Mouse (Mus musculus): ENCODE data around the gene Hist1h1e. TPM values are rescaled to one million over a fixed set of nuclear protein-coding genes. Genes with fewer than 3 reads are reported as not detected.
"Not testable (repeated sequence)": the region's sequence is repeated elsewhere in the genome, so short reads cannot be mapped to it uniquely, and the experiment has no call there.

Gene Hist1h1e
- polyA plus RNA-seq, 1 experiment from 2014 or later = 11.6 TPM

DNA sequence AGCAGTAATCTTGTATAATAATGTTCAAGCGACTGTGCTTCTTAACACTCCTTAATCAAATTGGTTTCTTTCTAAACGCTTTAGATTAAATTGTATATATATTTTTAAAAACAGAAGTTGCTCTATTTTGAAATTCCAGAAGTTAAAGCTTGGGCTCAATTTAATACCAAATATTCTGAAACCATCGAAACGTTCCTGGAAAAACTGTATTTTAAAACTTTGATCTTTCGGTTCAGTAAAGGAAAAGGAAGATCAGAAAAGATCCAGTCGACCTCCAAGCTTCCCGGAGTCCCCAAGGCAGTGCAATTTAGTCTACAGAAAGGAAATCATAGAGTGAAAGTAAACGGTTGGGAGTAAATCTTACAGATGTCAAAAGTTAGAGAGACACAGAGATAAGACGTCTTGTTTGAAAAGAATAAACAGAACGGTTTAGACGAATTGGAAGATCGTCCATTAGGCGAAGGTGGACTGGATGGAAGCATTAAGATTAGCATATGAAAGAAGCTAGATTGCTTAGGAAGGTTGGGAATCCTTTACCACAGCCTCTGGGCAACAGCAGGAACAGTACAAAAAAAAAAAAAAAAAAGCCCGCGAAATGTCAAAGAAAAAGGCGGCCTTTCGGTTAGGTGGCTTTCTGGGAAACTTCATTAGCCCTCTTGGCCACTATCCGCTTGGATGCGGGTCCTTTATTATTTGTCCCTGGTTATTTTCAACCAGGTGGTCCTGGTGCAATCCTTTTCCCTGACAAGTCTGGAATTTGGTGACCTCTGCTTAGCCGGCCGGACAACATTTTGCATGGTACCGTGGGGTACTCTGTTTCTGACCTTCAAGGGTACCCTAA lies 36.0 kb downstream of the Hist1h1e start:
- under 1% methylated on average over 22 of the region's 22 CpGs for whole genome bisulfite sequencing
- Histone ChIP-seq H3K4me1 (peaks cover 45% of the 10 kb centered on the region), H3K36me3 (no peaks in the 10 kb centered on the region), H3K9me3 (no peaks in the 10 kb centered on the region), H3K27me3 (no peaks in the 10 kb centered on the region), H3K4me3 (peak overlapping the region; percentile 47), H3K27ac (replicated peaks) (peak overlapping the region; percentile 97), H3K4me2 (replicated peaks) (peak overlapping the region; percentile 77), H3K9ac (replicated peaks) (peak overlapping the region; percentile 27)
- no peak for ATAC-seq (replicated peaks)

- Histone ChIP-seq H3K9ac (replicated peaks) (peak overlapping the region; percentile 74), H3K27ac (replicated peaks) (peak overlapping the region; percentile 97), H3K4me1 (peaks cover 50% of the 10 kb centered on the region), H3K4me3 (peak overlapping the region; percentile 47), H3K4me2 (replicated peaks) (peak overlapping the region; percentile 77)
- not testable (repeated sequence) for H3K36me3 ChIP-seq, H3K9me3 ChIP-seq, H3K27me3 ChIP-seq
- WGBS = under 1% methylated on average over 36 of the region's 36 CpGs
- ATAC-seq (replicated peaks) = peak; percentile 91
Measured at GRCm38 (mm10) chr13:23585442-23586098, 36.8 kb downstream of the Hist1h1e start.

DNA sequence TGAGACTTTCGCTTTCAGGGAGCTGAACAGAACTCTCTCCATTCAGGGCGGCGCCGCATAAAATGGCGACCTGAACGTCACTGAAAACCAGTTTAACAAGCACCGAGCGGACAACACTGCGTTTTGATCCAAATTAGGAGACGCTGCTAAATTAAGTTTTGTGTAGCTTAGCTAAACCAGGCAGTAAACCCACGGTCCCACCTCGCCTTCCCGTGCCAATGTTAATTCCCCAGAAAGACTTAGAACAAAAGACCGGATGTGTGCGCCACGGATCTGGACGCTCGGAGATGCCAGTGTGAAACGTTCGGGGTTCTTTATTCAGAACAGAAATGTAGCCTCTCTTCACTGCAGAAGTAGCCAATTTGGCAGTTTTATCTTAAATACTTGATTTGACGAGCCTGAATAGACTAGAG lies 37.3 kb downstream of the Hist1h1e start:
- ATAC-seq (replicated peaks) = peak; percentile 17; the same call in 1 of the 2 replicates

GRCm38 (mm10) chr13:23584331-23584730 lies 38.0 kb downstream of the Hist1h1e start:
- Histone ChIP-seq H3K9ac (replicated peaks) (peak overlapping the region; percentile 74), H3K27me3 (no peaks in the 10 kb centered on the region), H3K4me3 (peak overlapping the region; percentile 47), H3K4me1 (peaks cover 50% of the 10 kb centered on the region), H3K36me3 (no peaks in the 10 kb centered on the region), H3K27ac (replicated peaks) (peak overlapping the region; percentile 97), H3K9me3 (no peaks in the 10 kb centered on the region), H3K4me2 (replicated peaks) (peak overlapping the region; percentile 77)
- ATAC-seq (replicated peaks) = no peak

More for the DNA sequence above, 37.3 kb downstream of the Hist1h1e start:
- H3K27me3 ChIP-seq = no peaks in the 10 kb centered on the region
- peak overlapping the region; percentile 47 for H3K4me3 ChIP-seq
- under 1% methylated on average over 21 of the region's 21 CpGs for WGBS
- H3K36me3 ChIP-seq = no peaks in the 10 kb centered on the region
- peak overlapping the region; percentile 97 for H3K27ac ChIP-seq (replicated peaks)
- H3K4me1 ChIP-seq = peaks cover 50% of the 10 kb centered on the region
- H3K9ac ChIP-seq (replicated peaks) = peak overlapping the region; percentile 74
- no peaks in the 10 kb centered on the region for H3K9me3 ChIP-seq
- peak overlapping the region; percentile 77 for H3K4me2 ChIP-seq (replicated peaks)

DNA sequence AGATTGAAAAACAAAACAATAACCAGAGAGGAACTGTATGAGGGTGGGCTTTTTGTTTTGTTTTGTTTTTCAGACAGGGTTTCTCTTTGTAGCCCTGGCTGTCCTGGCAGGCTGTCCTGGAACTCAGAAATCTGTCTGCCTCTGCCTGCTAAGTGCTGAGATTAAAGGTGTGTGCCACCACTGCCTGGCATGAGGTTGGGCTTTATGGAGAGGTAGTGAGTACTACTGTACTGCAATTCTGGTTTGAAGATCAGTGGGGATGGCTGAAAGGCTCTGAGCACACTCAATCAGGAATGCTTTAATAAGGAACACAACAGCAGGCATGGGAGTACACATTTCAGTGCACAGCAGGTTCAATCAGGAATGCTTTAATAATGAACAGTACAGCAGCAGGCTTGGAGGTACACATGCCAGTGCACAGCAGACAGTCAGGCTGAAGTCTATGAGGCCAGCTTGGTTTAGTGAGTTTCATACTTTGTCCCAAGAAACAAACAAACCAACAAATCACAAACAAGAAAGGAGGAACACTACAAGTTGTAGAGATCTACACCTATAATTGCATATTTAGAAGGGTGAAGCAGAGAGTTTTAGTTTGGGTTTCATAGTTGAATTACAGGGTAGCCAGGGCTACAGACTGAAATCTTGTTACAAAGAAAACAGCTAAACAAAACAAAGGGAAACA lies 38.8 kb downstream of the Hist1h1e start:
- Histone ChIP-seq H3K9ac (replicated peaks) (no peak overlapping the region), H3K27ac (replicated peaks) (peak overlapping the region; percentile 97), H3K4me2 (replicated peaks) (no peak overlapping the region; the same call in 1 of the 2 replicates), H3K4me1 (peaks cover 50% of the 10 kb centered on the region), H3K9me3 (no peaks in the 10 kb centered on the region), H3K4me3 (no peak overlapping the region), H3K27me3 (no peaks in the 10 kb centered on the region), H3K36me3 (no peaks in the 10 kb centered on the region)
- ATAC-seq (replicated peaks) = no peak

GRCm38 (mm10) chr13:23582219-23583056 lies 39.9 kb downstream of the Hist1h1e start:
- 3% methylated on average over 6 of the region's 6 CpGs for WGBS
- no peak for ATAC-seq (replicated peaks)
- peaks cover 50% of the 10 kb centered on the region for H3K4me1 ChIP-seq
- H3K4me3 ChIP-seq = peak overlapping the region; percentile 53
- H3K9me3 ChIP-seq = no peaks in the 10 kb centered on the region
- no peaks in the 10 kb centered on the region for H3K36me3 ChIP-seq
- peak overlapping the region; percentile 79 for H3K4me2 ChIP-seq (replicated peaks)
- H3K27ac ChIP-seq (replicated peaks) = peak overlapping the region; percentile 97
- peak overlapping the region; percentile 61 for H3K9ac ChIP-seq (replicated peaks)
- H3K27me3 ChIP-seq = no peaks in the 10 kb centered on the region

DNA sequence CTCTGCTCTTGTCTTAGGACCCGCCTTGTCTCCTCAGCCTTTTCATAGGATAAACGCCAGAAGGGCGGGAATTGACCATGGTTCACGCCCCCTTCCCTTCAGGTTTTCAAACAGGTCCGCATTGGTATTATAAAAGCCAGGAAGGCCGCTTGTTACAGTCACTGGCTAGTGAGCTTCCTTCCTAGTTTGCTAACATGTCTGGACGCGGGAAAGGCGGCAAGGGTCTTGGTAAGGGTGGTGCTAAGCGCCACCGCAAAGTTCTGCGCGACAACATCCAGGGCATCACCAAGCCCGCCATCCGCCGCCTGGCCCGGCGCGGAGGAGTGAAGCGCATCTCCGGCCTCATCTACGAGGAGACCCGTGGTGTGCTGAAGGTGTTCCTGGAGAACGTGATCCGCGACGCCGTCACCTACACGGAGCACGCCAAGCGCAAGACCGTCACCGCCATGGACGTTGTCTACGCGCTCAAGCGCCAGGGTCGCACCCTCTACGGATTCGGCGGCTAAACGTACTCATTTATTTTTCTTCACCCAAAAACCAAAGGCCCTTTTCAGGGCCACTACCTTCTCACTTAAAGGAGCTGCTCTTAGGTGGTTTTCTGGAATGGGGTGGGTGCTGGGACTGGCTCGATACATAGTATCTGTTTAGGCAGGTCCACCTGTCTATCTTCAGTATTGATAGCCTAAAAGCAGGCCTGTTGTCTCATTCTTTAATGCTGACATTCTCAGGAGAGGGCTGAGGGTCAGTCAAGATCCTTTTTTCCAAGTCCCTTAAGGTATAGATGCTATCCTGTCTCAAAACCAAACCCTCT lies 40.7 kb downstream of the Hist1h1e start, which contains the start of gene Hist1h4d:
Gene Hist1h4d, plus strand, starts transcription at position 191 of the 811 bp plus-strand sequence.
- under 1% methylated on average over 43 of the region's 43 CpGs for WGBS
- peak within 1 kb of the TSS; percentile 97 for H3K27ac ChIP-seq (replicated peaks)
- no peaks in the 10 kb centered on the region for H3K36me3 ChIP-seq
- H3K27me3 ChIP-seq = no peaks in the 10 kb centered on the region
- no peaks in the 10 kb centered on the region for H3K9me3 ChIP-seq
- peak within 1 kb of the TSS; percentile 61 for H3K9ac ChIP-seq (replicated peaks)
- peak within 1 kb of the TSS; percentile 53 for H3K4me3 ChIP-seq
- peaks cover 53% of the 10 kb centered on the region for H3K4me1 ChIP-seq
- peak; percentile 93 for ATAC-seq (replicated peaks)
- peak within 1 kb of the TSS; percentile 79 for H3K4me2 ChIP-seq (replicated peaks)

DNA sequence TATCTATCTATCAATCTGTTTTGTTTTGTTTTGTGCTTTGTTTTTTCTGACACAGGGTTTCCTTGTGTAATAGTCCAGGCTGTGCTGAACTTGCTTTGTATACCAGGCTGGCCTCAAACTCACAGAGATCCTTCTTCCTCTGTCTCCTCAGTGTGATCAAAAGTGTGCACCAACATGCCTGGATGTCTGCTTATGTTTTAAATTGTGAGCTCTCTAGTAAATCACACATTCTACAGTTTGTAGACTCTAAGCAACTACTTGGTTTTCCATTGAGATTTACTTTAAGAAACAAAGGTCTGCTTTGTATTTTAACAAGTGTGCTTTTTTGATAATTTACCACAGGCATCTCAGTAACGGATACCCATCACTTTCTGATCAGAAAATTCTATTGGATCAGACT lies 44.5 kb downstream of the Hist1h1e start:
- Histone ChIP-seq H3K4me3 (no peak overlapping the region), H3K27ac (replicated peaks) (no peak overlapping the region), H3K27me3 (no peaks in the 10 kb centered on the region), H3K4me2 (replicated peaks) (no peak overlapping the region), H3K9ac (replicated peaks) (no peak overlapping the region), H3K36me3 (no peaks in the 10 kb centered on the region), H3K4me1 (peaks cover 40% of the 10 kb centered on the region), H3K9me3 (no peaks in the 10 kb centered on the region)
- WGBS = 93% methylated on average over 1 of the region's 1 CpGs
- no peak for ATAC-seq (replicated peaks)

DNA sequence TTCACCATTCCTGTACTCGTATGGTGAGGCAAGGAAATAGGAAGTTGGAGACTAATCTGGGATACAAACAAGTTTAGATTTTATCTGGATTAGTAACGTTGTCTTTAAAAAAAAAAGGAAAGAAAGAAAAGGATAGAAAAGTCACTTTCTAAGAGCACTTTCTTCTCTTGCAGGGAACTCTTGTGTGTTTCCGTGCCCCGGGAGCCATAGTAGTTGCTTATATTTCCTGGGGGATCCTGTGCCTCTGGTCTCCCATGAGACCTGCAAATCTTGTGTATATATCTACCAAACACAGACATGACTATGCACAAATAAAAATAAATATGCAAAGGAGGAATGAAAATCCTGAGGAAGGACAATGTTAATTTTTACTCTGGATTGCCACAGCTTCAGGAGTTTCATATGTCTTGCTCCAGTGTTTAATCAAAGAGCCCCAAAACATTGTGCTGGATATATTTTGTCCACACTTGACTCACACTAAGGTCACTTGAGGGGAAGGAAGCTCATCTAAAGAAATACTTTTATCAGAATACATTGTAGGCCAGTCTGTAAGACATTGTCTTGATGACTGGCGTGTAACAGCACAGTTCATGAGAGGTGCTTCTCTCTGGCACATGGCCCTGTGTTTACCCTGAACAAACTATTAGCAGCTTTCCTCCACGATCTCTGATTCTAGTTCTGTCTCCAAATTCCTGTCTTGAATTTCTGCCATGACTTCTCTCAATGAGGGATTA lies 45.3 kb downstream of the Hist1h1e start:
- no peaks in the 10 kb centered on the region for H3K27me3 ChIP-seq
- H3K4me3 ChIP-seq = peak overlapping the region; percentile 47
- peak overlapping the region; percentile 97 for H3K27ac ChIP-seq (replicated peaks)
- H3K9ac ChIP-seq (replicated peaks) = peak overlapping the region; percentile 74
- no peaks in the 10 kb centered on the region for H3K36me3 ChIP-seq
- H3K9me3 ChIP-seq = no peaks in the 10 kb centered on the region
- peak overlapping the region; percentile 72 for H3K4me2 ChIP-seq (replicated peaks)
- WGBS = 32% methylated on average over 6 of the region's 6 CpGs
- no peak for ATAC-seq (replicated peaks)
- peaks cover 40% of the 10 kb centered on the region for H3K4me1 ChIP-seq

- WGBS = 2% methylated on average over 7 of the region's 7 CpGs
- no peaks in the 10 kb centered on the region for H3K36me3 ChIP-seq
- H3K9ac ChIP-seq (replicated peaks) = peak overlapping the region; percentile 74
- H3K27ac ChIP-seq (replicated peaks) = peak overlapping the region; percentile 97
- H3K4me1 ChIP-seq = peaks cover 37% of the 10 kb centered on the region
- ATAC-seq (replicated peaks) = no peak
- H3K9me3 ChIP-seq = no peaks in the 10 kb centered on the region
- peak overlapping the region; percentile 47 for H3K4me3 ChIP-seq
- peak overlapping the region; percentile 72 for H3K4me2 ChIP-seq (replicated peaks)
- H3K27me3 ChIP-seq = no peaks in the 10 kb centered on the region
Measured at GRCm38 (mm10) chr13:23576351-23576881, 45.9 kb downstream of the Hist1h1e start.
